Mouse (Mus musculus) hindlimb bud, embryonic 11.5 days (tissue): Measurements from ENCODE around the gene Crb1.

ENCODE experiments used
- DNase-seq: peaks from one replicate; pipeline ENCODE4 v3.0.0-alpha.2; 2012; ENCODE audit warnings: low read depth, low spot score; ENCODE audit errors: extremely low spot score

The Crb1 gene

DNA sequence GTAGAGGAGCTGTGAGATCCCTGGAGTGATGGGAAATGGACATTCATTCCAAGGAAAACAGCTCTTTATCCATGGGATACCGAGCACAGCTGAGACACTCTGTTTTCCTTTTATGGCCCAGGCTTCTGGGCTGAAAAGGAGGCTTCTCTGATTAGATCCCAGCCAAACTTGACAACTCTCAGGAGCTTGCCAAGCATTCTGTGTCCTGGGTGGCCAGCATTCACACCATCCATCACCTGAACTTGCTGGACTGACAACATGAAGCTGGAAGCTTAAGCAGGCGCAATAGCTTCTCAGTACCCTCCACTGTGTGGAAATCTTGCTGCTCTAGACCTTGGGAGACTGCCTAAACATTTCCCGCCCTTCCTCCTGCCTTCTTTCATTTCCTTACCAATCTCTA is 144.3 kb downstream of the Crb1 start:
- DNase-seq, result no peak

- DNase-seq, result no peak
These were observed 152.5 kb downstream of the Crb1 start for GRCm38 (mm10) chr1:139224309-139224949.

- no peak for DNase-seq
These were observed 153.1 kb downstream of the Crb1 start for GRCm38 (mm10) chr1:139223804-139224203.

- no peak for DNase-seq
These were observed 161.6 kb downstream of the Crb1 start for GRCm38 (mm10) chr1:139215311-139215710.

GRCm38 (mm10) chr1:139210505-139210904 is 166.4 kb downstream of the Crb1 start:
- no peak for DNase-seq

GRCm38 (mm10) chr1:139209796-139210195 is 167.1 kb downstream of the Crb1 start:
- no peak for DNase-seq

GRCm38 (mm10) chr1:139206259-139206658 is 170.6 kb downstream of the Crb1 start:
- DNase-seq, result no peak

- no peak for DNase-seq
These were observed 173.9 kb downstream of the Crb1 start for GRCm38 (mm10) chr1:139203026-139203425.

DNA sequence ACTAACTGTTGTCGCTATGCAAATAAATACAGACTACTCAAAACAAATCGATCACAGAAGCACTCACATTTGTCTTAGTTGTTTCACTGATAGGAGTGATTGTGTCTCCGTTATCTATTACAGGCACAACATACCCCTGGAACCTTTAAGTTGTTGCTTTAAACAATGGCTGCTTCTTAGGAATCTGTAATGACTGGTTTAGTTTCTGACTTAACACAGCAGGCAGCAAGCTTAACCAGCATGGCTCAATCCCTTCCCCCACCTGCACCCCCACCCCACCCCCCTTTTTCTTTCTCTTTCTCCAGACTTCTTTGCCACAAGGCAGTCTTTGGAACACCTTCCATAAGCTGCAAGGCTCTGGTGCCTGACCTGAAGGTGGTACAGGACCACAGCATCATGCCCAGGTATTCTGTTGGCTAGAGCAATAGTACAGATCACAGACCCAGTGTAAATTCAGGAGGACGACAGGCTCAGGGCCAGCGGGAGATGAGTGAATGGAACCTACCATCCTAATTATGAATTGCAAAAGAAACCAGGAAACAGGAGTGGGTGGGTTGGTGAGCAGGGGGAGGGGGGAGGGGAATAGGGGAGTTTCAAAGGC is 182.4 kb downstream of the Crb1 start:
- DNase-seq, result peak; percentile 53

DNA sequence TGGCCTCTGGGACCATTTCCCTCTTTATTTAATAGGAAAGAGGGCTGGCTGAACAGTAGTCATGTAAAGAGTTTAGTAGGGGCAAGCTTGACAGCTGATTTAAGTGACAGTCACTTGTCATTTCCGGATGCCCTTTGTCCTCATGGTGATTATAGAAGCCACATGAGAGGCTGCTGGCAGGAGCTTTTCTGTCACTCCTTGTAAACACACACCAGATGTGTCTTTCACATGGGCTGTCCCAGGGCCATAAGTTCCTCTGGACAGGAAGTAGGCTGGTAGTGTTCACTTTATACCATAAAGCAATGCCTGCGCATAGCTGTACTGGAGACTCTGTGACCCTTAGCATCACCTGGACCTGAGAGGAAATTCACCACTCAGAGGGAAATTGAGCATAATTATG is 182.9 kb downstream of the Crb1 start:
- peak; percentile 77 for DNase-seq

- no peak for DNase-seq
These were observed 184.3 kb downstream of the Crb1 start for GRCm38 (mm10) chr1:139192635-139193034.

DNA sequence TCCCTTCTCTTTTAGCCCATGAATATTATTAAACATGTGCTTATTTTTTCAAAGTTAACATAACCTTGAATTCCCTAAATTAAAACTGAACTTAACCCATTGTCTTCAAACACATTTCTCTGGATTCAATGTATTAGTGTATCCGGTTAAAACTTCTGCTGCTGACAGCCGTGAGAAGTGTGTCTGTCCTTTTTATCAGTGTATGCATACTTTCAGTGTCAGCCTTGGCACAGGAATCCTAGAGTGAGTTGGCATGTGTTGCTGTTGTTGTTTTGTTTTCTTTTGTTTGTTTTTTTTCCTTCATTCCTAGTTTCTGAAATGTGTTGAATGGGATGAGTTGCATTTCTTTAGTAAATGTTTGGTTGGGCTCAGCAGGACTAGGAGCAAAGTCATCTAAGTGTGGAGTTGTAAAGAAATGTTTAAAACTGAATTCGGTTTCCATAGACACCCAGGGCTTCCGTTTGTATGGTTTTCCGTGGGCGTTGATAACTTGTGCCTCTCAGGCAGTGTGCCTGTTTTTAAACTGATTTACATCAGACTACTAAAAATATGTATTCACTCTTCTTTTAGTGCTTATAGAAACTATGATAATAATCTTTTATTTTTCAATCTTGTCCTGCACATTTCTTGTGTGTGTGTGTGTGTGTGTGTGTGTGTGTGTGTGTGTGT is 196.3 kb downstream of the Crb1 start:
- no peak for DNase-seq

DNA sequence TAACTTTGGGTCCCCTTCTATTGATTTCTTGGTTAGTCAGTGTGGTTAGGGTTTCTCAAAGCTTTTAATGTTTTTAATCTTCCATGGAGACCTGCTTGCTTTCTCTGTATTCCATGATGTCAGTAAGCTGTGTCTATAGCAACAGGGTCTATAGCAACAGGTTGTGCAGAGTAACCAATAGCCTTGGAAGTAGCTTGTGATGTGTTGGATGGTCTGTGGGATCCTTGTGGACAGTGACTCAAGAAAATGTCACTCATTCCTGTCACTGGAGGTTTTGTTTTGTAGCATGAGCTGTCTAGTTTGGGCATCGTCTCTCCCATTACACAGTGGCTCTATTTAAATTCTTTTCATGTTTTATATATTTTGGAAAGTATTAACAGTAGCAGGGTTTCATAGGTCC is 197.2 kb downstream of the Crb1 start:
- DNase-seq, result no peak

- DNase-seq, result no peak
These were observed 202.7 kb downstream of the Crb1 start for GRCm38 (mm10) chr1:139174058-139174832.

- DNase-seq, result no peak
These were observed 214.1 kb downstream of the Crb1 start for GRCm38 (mm10) chr1:139162814-139163213.

- no peak for DNase-seq
These were observed 215.3 kb downstream of the Crb1 start for GRCm38 (mm10) chr1:139161619-139162018.

- DNase-seq, result no peak
These were observed 220.5 kb downstream of the Crb1 start for GRCm38 (mm10) chr1:139156397-139156796.

GRCm38 (mm10) chr1:139153493-139153892 is 223.4 kb downstream of the Crb1 start:
- DNase-seq, result no peak

DNA sequence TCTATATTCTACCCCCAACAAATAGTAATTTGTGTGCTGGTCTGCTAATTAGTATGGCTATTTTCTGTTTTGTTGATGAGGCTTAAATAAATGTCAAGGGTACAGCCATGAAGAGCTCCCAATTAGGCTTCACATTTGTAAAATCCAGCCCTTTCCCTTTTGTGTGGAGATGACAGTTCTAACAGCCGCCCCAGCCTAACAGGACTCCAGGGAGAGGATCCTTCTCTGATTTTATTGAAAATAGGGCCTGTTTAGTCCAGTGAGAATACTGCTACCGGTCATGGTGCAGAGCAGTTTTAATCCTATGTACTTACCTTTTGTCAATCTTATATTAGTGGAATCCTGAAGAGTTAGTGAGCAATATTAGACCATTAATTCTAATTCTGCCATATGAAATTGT is 223.9 kb downstream of the Crb1 start:
- DNase-seq, result no peak
